Mouse (Mus musculus) heart, embryonic 15.5 days (tissue): Measurements from ENCODE around the gene Gale. TPM values are rescaled to one million over a fixed set of nuclear protein-coding genes. Genes with fewer than 3 reads are reported as not detected.

Experiments used
- polyA plus RNA-seq: library from polyadenylated mRNA; unstranded; fragments of >200 nt; fragmentation: Nextera tagmentation; extraction: Ambion mirVana; gene quantifications from 2 replicates; pipeline ENCODE4 v1.2.1, GENCODE M21; 2015

Gale gene
- polyA plus RNA-seq, 1 experiment from 2014 or later: 17.6 TPM

Other genes starting within 250 kb of the Gale start
- gene Il22ra1, start 235.6 kb upstream of the Gale start, polyA plus RNA-seq: 0.06 TPM in 2 replicates
- gene Myom3, start 204.0 kb upstream of the Gale start, polyA plus RNA-seq: 0.20 and 0.52 TPM in 2 replicates
- gene Srsf10, start 108.0 kb upstream of the Gale start, polyA plus RNA-seq: 127 and 131 TPM in 2 replicates
- gene Pnrc2, start 89.9 kb upstream of the Gale start, polyA plus RNA-seq: 123 and 130 TPM in 2 replicates
- 0.49 and 0.55 TPM in 2 replicates for gene Cnr2, start 68.3 kb upstream of the Gale start, polyA plus RNA-seq
- gene Fuca1, start 43.0 kb upstream of the Gale start, polyA plus RNA-seq: 38.1 and 61.6 TPM in 2 replicates
- 80.2 and 82.4 TPM in 2 replicates for gene Hmgcl, start 17.3 kb upstream of the Gale start, polyA plus RNA-seq
- 59.6 and 79.0 TPM in 2 replicates for gene Lypla2, start 8.9 kb downstream of the Gale start, polyA plus RNA-seq
- gene Pithd1, start 23.5 kb downstream of the Gale start, polyA plus RNA-seq: 34.0 and 57.7 TPM in 2 replicates
- 27.3 and 31.4 TPM in 2 replicates for gene Eloa, start 58.0 kb downstream of the Gale start, polyA plus RNA-seq
- gene Rpl11, start 89.7 kb downstream of the Gale start, polyA plus RNA-seq: 236 and 245 TPM in 2 replicates
- gene Id3, start 179.8 kb downstream of the Gale start, polyA plus RNA-seq: 261 and 294 TPM in 2 replicates
- 7.8 and 9.6 TPM in 2 replicates for gene E2f2, start 208.7 kb downstream of the Gale start, polyA plus RNA-seq
- gene Asap3, start 242.6 kb downstream of the Gale start, polyA plus RNA-seq: 2.6 and 4.8 TPM in 2 replicates